Mouse (Mus musculus) bone marrow macrophage, adult 2 months (primary cell): ENCODE results near the gene Capn11. TPM values are rescaled to one million over a fixed set of nuclear protein-coding genes. Genes with fewer than 3 reads are reported as not detected.

Experiments used
- H3K27ac ChIP-seq: 2 replicates; pipeline ENCODE4 v1.5.1; 2012; ENCODE audit warnings: low read depth, low read length; ENCODE audit not compliant: insufficient read depth
- H3K4me1 ChIP-seq: 2 replicates; pipeline ENCODE4 v1.6.1; 2012; ENCODE audit warnings: low read length; ENCODE audit not compliant: control insufficient read depth, insufficient read depth
- H3K4me3 ChIP-seq: 2 replicates; pipeline ENCODE4 v1.5.1; 2012; ENCODE audit warnings: mild to moderate bottlenecking, low read length, moderate library complexity; ENCODE audit not compliant: insufficient read depth
- CTCF ChIP-seq: IDR thresholded peaks from 2 replicates; pipeline ENCODE4 v1.5.1; 2012; ENCODE audit warnings: low read depth, mild to moderate bottlenecking, low read length, moderate library complexity
- POLR2A ChIP-seq: IDR thresholded peaks from 2 replicates; pipeline ENCODE4 v1.6.1; 2012; ENCODE audit warnings: mild to moderate bottlenecking, low read depth, low read length, borderline replicate concordance
- polyA plus RNA-seq: library from polyadenylated mRNA; stranded (reverse); fragments of >200 nt; gene quantifications from 2 replicates; pipeline ENCODE4 v1.2.4, GENCODE M21; 2012; ENCODE audit not compliant: missing spikeins, insufficient read depth, insufficient read length

Capn11 gene
- polyA plus RNA-seq, 1 experiment = 1.7 TPM

GRCm38 (mm10) chr17:45593479-45593878 lies 65.6 kb downstream of the Capn11 start:
- Histone ChIP-seq H3K27ac (no peak overlapping the region), H3K4me3 (peak overlapping the region; percentile 84), H3K4me1 (peaks cover 50% of the 10 kb centered on the region)
- TF ChIP-seq POLR2A = no peak
- TF ChIP-seq CTCF = no peak

- H3K27ac ChIP-seq = no peak overlapping the region
- peak overlapping the region; percentile 6 for H3K4me3 ChIP-seq
- peaks cover 45% of the 10 kb centered on the region for H3K4me1 ChIP-seq
- TF ChIP-seq CTCF = no peak
- TF ChIP-seq POLR2A = no peak
Measured at GRCm38 (mm10) chr17:45592606-45593431, 66.3 kb downstream of the Capn11 start.

- Histone ChIP-seq H3K4me1 (peaks cover 42% of the 10 kb centered on the region), H3K4me3 (no peak overlapping the region), H3K27ac (no peak overlapping the region)
- TF ChIP-seq CTCF (no peak), POLR2A (no peak)
Measured at GRCm38 (mm10) chr17:45591701-45592605, 67.2 kb downstream of the Capn11 start.

GRCm38 (mm10) chr17:45590410-45590809 lies 68.7 kb downstream of the Capn11 start:
- H3K4me1 ChIP-seq = peaks cover 39% of the 10 kb centered on the region
- no peak overlapping the region for H3K27ac ChIP-seq
- no peak overlapping the region for H3K4me3 ChIP-seq
- TF ChIP-seq POLR2A (no peak), CTCF (no peak)

GRCm38 (mm10) chr17:45589844-45590243 lies 69.3 kb downstream of the Capn11 start:
- Histone ChIP-seq H3K27ac (no peak overlapping the region), H3K4me3 (no peak overlapping the region), H3K4me1 (peaks cover 44% of the 10 kb centered on the region)
- TF ChIP-seq POLR2A (no peak), CTCF (no peak)

- no peak overlapping the region for H3K27ac ChIP-seq
- no peak overlapping the region for H3K4me3 ChIP-seq
- H3K4me1 ChIP-seq = peaks cover 50% of the 10 kb centered on the region
- TF ChIP-seq POLR2A = no peak
- no peak for TF ChIP-seq CTCF
Measured at GRCm38 (mm10) chr17:45589236-45589635, 69.9 kb downstream of the Capn11 start.

GRCm38 (mm10) chr17:45588370-45588769 lies 70.8 kb downstream of the Capn11 start:
- Histone ChIP-seq H3K4me1 (peaks cover 52% of the 10 kb centered on the region), H3K27ac (no peak overlapping the region), H3K4me3 (no peak overlapping the region)
- no peak for TF ChIP-seq CTCF
- no peak for TF ChIP-seq POLR2A

GRCm38 (mm10) chr17:45586449-45586837 lies 72.7 kb downstream of the Capn11 start:
- H3K4me3 ChIP-seq = no peak overlapping the region
- peak; percentile 42; the same call in 1 of the 2 replicates for TF ChIP-seq CTCF
- TF ChIP-seq POLR2A = no peak
- H3K27ac ChIP-seq = no peak overlapping the region
- peaks cover 40% of the 10 kb centered on the region for H3K4me1 ChIP-seq

GRCm38 (mm10) chr17:45585725-45586448 lies 73.2 kb downstream of the Capn11 start:
- H3K4me3 ChIP-seq = no peak overlapping the region
- TF ChIP-seq POLR2A (no peak), CTCF (no peak)
- peaks cover 34% of the 10 kb centered on the region for H3K4me1 ChIP-seq
- peak overlapping the region; percentile 85 for H3K27ac ChIP-seq
